Mouse (Mus musculus) midbrain, embryonic 13.5 days (tissue): Measurements from ENCODE around the gene Top2a. TPM values are rescaled to one million over a fixed set of nuclear protein-coding genes. Genes with fewer than 3 reads are reported as not detected.

ENCODE experiments used
- ATAC-seq: fragments of 200-750 bp; cut with Nextera tagmentation; 2 replicates; pipeline ENCODE4 v1.8.0; 2017; ENCODE audit warnings: mild to moderate bottlenecking, moderate TSS enrichment, moderate library complexity
- H3K27ac ChIP-seq: fragments of 300-500 bp; sonication (generic); 2 replicates; pipeline ENCODE4 v1.5.1; 2015; ENCODE audit warnings: inconsistent platforms, mild to moderate bottlenecking, moderate library complexity
- H3K27me3 ChIP-seq: fragments of 300-500 bp; sonication (generic); 2 replicates; pipeline ENCODE4 v1.6.1; 2015; ENCODE audit warnings: mild to moderate bottlenecking, inconsistent platforms
- H3K36me3 ChIP-seq: fragments of 300-500 bp; sonication (generic); 2 replicates; pipeline ENCODE4 v1.6.1; 2015; ENCODE audit warnings: mild to moderate bottlenecking, inconsistent platforms
- H3K4me1 ChIP-seq: fragments of 300-500 bp; sonication (generic); replicated peaks from 2 replicates; pipeline ENCODE4 v1.6.1; 2015; ENCODE audit warnings: inconsistent platforms
- H3K4me2 ChIP-seq: fragments of 300-500 bp; sonication (generic); replicated peaks from 2 replicates; pipeline ENCODE4 v1.6.1; 2015; ENCODE audit warnings: moderate library complexity, mild to moderate bottlenecking, inconsistent platforms
- H3K4me3 ChIP-seq: fragments of 300-500 bp; sonication (generic); replicated peaks from 2 replicates; pipeline ENCODE4 v1.5.1; 2015; ENCODE audit warnings: mild to moderate bottlenecking, inconsistent platforms
- H3K9ac ChIP-seq: fragments of 300-500 bp; sonication (generic); replicated peaks from 2 replicates; pipeline ENCODE4 v1.6.1; 2015; ENCODE audit warnings: mild to moderate bottlenecking, inconsistent platforms
- H3K9me3 ChIP-seq: fragments of 300-500 bp; sonication (generic); 2 replicates; pipeline ENCODE4 v1.6.1; 2016; ENCODE audit warnings: mild to moderate bottlenecking, inconsistent platforms
- WGBS: fragments of 180-500 bp; shearing (Covaris S2); methylation state at CpG from one replicate; pipeline ENCODE4 v1.1.7; 2015; 5-methylcytosine and 5-hydroxymethylcytosine counted together
- polyA plus RNA-seq: library from polyadenylated mRNA; unstranded; fragments of >200 nt; fragmentation: Nextera tagmentation; extraction: Ambion mirVana; gene quantifications from 2 replicates; pipeline ENCODE4 v1.2.1, GENCODE M21; 2015

Top2a gene
- polyA plus RNA-seq, 1 experiment from 2014 or later: 118 TPM

GRCm38 (mm10) chr11:99055143-99055542 is 31.2 kb upstream of the Top2a start:
- H3K9ac ChIP-seq: no peak overlapping the region
- H3K4me1 ChIP-seq: peaks cover 15% of the 10 kb centered on the region
- H3K27ac ChIP-seq: no peak overlapping the region
- H3K4me2 ChIP-seq: no peak overlapping the region
- H3K9me3 ChIP-seq: 0 out of 2 replicates have a peak, but pooled peaks cover 3% of the 10 kb centered on the region
- 58% methylated on average over 4 of the region's 4 CpGs for WGBS
- H3K4me3 ChIP-seq: no peak overlapping the region
- no peak for ATAC-seq
- H3K36me3 ChIP-seq: peaks cover 16% of the 10 kb centered on the region
- H3K27me3 ChIP-seq: no peaks in the 10 kb centered on the region

GRCm38 (mm10) chr11:99047643-99048042 is 23.7 kb upstream of the Top2a start:
- WGBS: 77% methylated on average over 2 of the region's 2 CpGs
- H3K27ac ChIP-seq: no peak overlapping the region
- ATAC-seq: no peak
- no peak overlapping the region for H3K9ac ChIP-seq
- no peak overlapping the region for H3K4me2 ChIP-seq
- no peak overlapping the region for H3K4me3 ChIP-seq
- no peaks in the 10 kb centered on the region for H3K9me3 ChIP-seq
- H3K27me3 ChIP-seq: no peaks in the 10 kb centered on the region
- peaks cover 35% of the 10 kb centered on the region for H3K36me3 ChIP-seq
- peaks cover 10% of the 10 kb centered on the region; the same call in 1 of the 2 replicates for H3K4me1 ChIP-seq

GRCm38 (mm10) chr11:99047120-99047519 is 23.1 kb upstream of the Top2a start:
- 74% methylated on average over 5 of the region's 5 CpGs for WGBS
- ATAC-seq: no peak
- Histone ChIP-seq H3K4me1 (peaks cover 15% of the 10 kb centered on the region), H3K36me3 (peaks cover 35% of the 10 kb centered on the region), H3K9ac (no peak overlapping the region), H3K27me3 (no peaks in the 10 kb centered on the region), H3K4me3 (no peak overlapping the region), H3K9me3 (no peaks in the 10 kb centered on the region), H3K27ac (no peak overlapping the region), H3K4me2 (no peak overlapping the region)

- peaks cover 33% of the 10 kb centered on the region for H3K4me1 ChIP-seq
- 89% methylated on average over 12 of the region's 12 CpGs for WGBS
These were observed 21.3 kb upstream of the Top2a start for GRCm38 (mm10) chr11:99045159-99045889.

GRCm38 (mm10) chr11:99044306-99044705 is 20.3 kb upstream of the Top2a start:
- 92% methylated on average over 5 of the region's 5 CpGs for WGBS

More at GRCm38 (mm10) chr11:99045159-99045889, 21.3 kb upstream of the Top2a start:
- Histone ChIP-seq H3K4me2 (no peak overlapping the region), H3K27ac (no peak overlapping the region), H3K27me3 (no peaks in the 10 kb centered on the region), H3K36me3 (peaks cover 19% of the 10 kb centered on the region), H3K9ac (no peak overlapping the region), H3K9me3 (no peaks in the 10 kb centered on the region), H3K4me3 (no peak overlapping the region)
- ATAC-seq: no peak

GRCm38 (mm10) chr11:99043632-99044031 is 19.6 kb upstream of the Top2a start:
- Histone ChIP-seq H3K27me3 (no peaks in the 10 kb centered on the region), H3K9me3 (no peaks in the 10 kb centered on the region), H3K9ac (no peak overlapping the region), H3K27ac (no peak overlapping the region), H3K4me3 (no peak overlapping the region), H3K36me3 (peaks cover 5% of the 10 kb centered on the region; the same call in 1 of the 2 replicates), H3K4me1 (peaks cover 35% of the 10 kb centered on the region), H3K4me2 (no peak overlapping the region)
- ATAC-seq: no peak
- WGBS: 90% methylated on average over 6 of the region's 6 CpGs

More at GRCm38 (mm10) chr11:99044306-99044705, 20.3 kb upstream of the Top2a start:
- H3K4me2 ChIP-seq: no peak overlapping the region
- no peak for ATAC-seq
- no peaks in the 10 kb centered on the region for H3K27me3 ChIP-seq
- peaks cover 12% of the 10 kb centered on the region for H3K36me3 ChIP-seq
- H3K9ac ChIP-seq: no peak overlapping the region
- H3K4me3 ChIP-seq: no peak overlapping the region
- H3K4me1 ChIP-seq: peaks cover 35% of the 10 kb centered on the region
- no peak overlapping the region for H3K27ac ChIP-seq
- H3K9me3 ChIP-seq: no peaks in the 10 kb centered on the region

GRCm38 (mm10) chr11:99042834-99043431 is 18.9 kb upstream of the Top2a start:
- peaks cover 33% of the 10 kb centered on the region for H3K4me1 ChIP-seq
- 58% methylated on average over 12 of the region's 12 CpGs for WGBS
- H3K36me3 ChIP-seq: no peaks in the 10 kb centered on the region
- H3K27me3 ChIP-seq: no peaks in the 10 kb centered on the region
- peak overlapping the region; percentile 98 for H3K4me2 ChIP-seq
- H3K27ac ChIP-seq: peak overlapping the region; percentile 49; the same call in 1 of the 2 replicates
- no peak overlapping the region for H3K9ac ChIP-seq
- no peak for ATAC-seq
- no peaks in the 10 kb centered on the region for H3K9me3 ChIP-seq
- no peak overlapping the region for H3K4me3 ChIP-seq

- H3K36me3 ChIP-seq: no peaks in the 10 kb centered on the region
- peak overlapping the region; percentile 60 for H3K4me3 ChIP-seq
- no peaks in the 10 kb centered on the region for H3K9me3 ChIP-seq
- no peaks in the 10 kb centered on the region for H3K27me3 ChIP-seq
- peaks cover 26% of the 10 kb centered on the region for H3K4me1 ChIP-seq
- H3K4me2 ChIP-seq: peak overlapping the region; percentile 98
- peak overlapping the region; percentile 85 for H3K9ac ChIP-seq
- ATAC-seq: no peak
- peak overlapping the region; percentile 89; the same call in 1 of the 2 replicates for H3K27ac ChIP-seq
- WGBS: 60% methylated on average over 16 of the region's 16 CpGs
These were observed 18.1 kb upstream of the Top2a start for GRCm38 (mm10) chr11:99041841-99042780.

GRCm38 (mm10) chr11:99041051-99041729 is 17.2 kb upstream of the Top2a start, which contains the start of gene Igfbp4:
Gene Igfbp4, plus strand, starts transcription at chr11:99041244.
- Histone ChIP-seq H3K36me3 (no peaks in the 10 kb centered on the region), H3K27ac (peak within 1 kb of the TSS; percentile 89), H3K9ac (peak within 1 kb of the TSS; percentile 85), H3K4me2 (peak within 1 kb of the TSS; percentile 98), H3K4me3 (peak within 1 kb of the TSS; percentile 60), H3K27me3 (no peaks in the 10 kb centered on the region), H3K4me1 (peaks cover 25% of the 10 kb centered on the region), H3K9me3 (no peaks in the 10 kb centered on the region)
- peak; percentile 76 for ATAC-seq
- WGBS: under 1% methylated on average over 62 of the region's 63 CpGs

GRCm38 (mm10) chr11:99040346-99040974 is 16.5 kb upstream of the Top2a start:
- peak; percentile 40 for ATAC-seq
- Histone ChIP-seq H3K9ac (peak overlapping the region; percentile 85), H3K27me3 (no peaks in the 10 kb centered on the region), H3K4me2 (peak overlapping the region; percentile 98), H3K36me3 (no peaks in the 10 kb centered on the region), H3K9me3 (no peaks in the 10 kb centered on the region), H3K27ac (peak overlapping the region; percentile 89), H3K4me3 (peak overlapping the region; percentile 60), H3K4me1 (peaks cover 25% of the 10 kb centered on the region)
- under 1% methylated on average over 17 of the region's 17 CpGs for WGBS

GRCm38 (mm10) chr11:99039782-99040181 is 15.8 kb upstream of the Top2a start:
- 1% methylated on average over 15 of the region's 15 CpGs for WGBS

More at GRCm38 (mm10) chr11:99039782-99040181, 15.8 kb upstream of the Top2a start:
- peak overlapping the region; percentile 60 for H3K4me3 ChIP-seq
- no peaks in the 10 kb centered on the region for H3K36me3 ChIP-seq
- peak overlapping the region; percentile 98 for H3K4me2 ChIP-seq
- H3K4me1 ChIP-seq: peaks cover 25% of the 10 kb centered on the region
- H3K9ac ChIP-seq: peak overlapping the region; percentile 85
- peak overlapping the region; percentile 89 for H3K27ac ChIP-seq
- peak; percentile 83 for ATAC-seq
- H3K27me3 ChIP-seq: no peaks in the 10 kb centered on the region
- H3K9me3 ChIP-seq: no peaks in the 10 kb centered on the region
